Mouse (Mus musculus) midbrain, embryonic 16.5 days (tissue): ENCODE measurements around the gene 4930579F01Rik. TPM values are rescaled to one million over a fixed set of nuclear protein-coding genes. Genes with fewer than 3 reads are reported as not detected.

Experiments used
- ATAC-seq: fragments of 200-750 bp; cut with Nextera tagmentation; 2 replicates; pipeline ENCODE4 v1.8.0; 2017; ENCODE audit warnings: moderate TSS enrichment
- H3K27ac ChIP-seq: fragments of 300-500 bp; sonication (generic); 2 replicates; pipeline ENCODE4 v1.5.1; 2014; ENCODE audit warnings: mild to moderate bottlenecking, low read length, mixed read lengths
- H3K27me3 ChIP-seq: fragments of 300-500 bp; sonication (generic); 2 replicates; pipeline ENCODE4 v1.6.1; 2014; ENCODE audit warnings: low read depth, low read length, mixed read lengths; ENCODE audit not compliant: control insufficient read depth, insufficient read depth
- H3K36me3 ChIP-seq: fragments of 300-500 bp; sonication (generic); 2 replicates; pipeline ENCODE4 v1.6.1; 2014; ENCODE audit warnings: mild to moderate bottlenecking, low read length, moderate library complexity, mixed read lengths; ENCODE audit not compliant: control insufficient read depth, insufficient read depth
- H3K4me1 ChIP-seq: fragments of 300-500 bp; sonication (generic); 2 replicates; pipeline ENCODE4 v1.6.1; 2014; ENCODE audit warnings: mild to moderate bottlenecking, low read length, mixed read lengths; ENCODE audit not compliant: control insufficient read depth, insufficient read depth
- H3K4me2 ChIP-seq: fragments of 300-500 bp; sonication (generic); 2 replicates; pipeline ENCODE4 v1.6.1; 2014; ENCODE audit warnings: mild to moderate bottlenecking, low read length, mixed read lengths
- H3K4me3 ChIP-seq: fragments of 300-500 bp; sonication (generic); 2 replicates; pipeline ENCODE4 v1.5.1; 2014; ENCODE audit warnings: low read depth, mild to moderate bottlenecking, low read length, moderate library complexity, mixed read lengths
- H3K9ac ChIP-seq: fragments of 300-500 bp; sonication (generic); 2 replicates; pipeline ENCODE4 v1.6.1; 2014; ENCODE audit warnings: low read depth, low read length, mixed read lengths
- H3K9me3 ChIP-seq: fragments of 300-500 bp; sonication (generic); replicated peaks from 2 replicates; pipeline ENCODE4 v1.6.1; 2014; ENCODE audit warnings: mild to moderate bottlenecking, low read length, mixed read lengths; ENCODE audit not compliant: control insufficient read depth, poor library complexity, severe bottlenecking
- WGBS: fragments of 180-500 bp; shearing (Covaris S2); extraction: QIAGEN DNeasy Blood & Tissue Kit; methylation state at CpG from one replicate; pipeline ENCODE4 v1.1.7; 2014; 5-methylcytosine and 5-hydroxymethylcytosine counted together
- polyA plus RNA-seq: library from polyadenylated mRNA; unstranded; fragments of >200 nt; fragmentation: Nextera tagmentation; extraction: Ambion mirVana; gene quantifications from 2 replicates; pipeline ENCODE4 v1.2.1, GENCODE M21; 2015

Gene 4930579F01Rik
- polyA plus RNA-seq, 1 experiment from 2014 or later, result not detected

DNA sequence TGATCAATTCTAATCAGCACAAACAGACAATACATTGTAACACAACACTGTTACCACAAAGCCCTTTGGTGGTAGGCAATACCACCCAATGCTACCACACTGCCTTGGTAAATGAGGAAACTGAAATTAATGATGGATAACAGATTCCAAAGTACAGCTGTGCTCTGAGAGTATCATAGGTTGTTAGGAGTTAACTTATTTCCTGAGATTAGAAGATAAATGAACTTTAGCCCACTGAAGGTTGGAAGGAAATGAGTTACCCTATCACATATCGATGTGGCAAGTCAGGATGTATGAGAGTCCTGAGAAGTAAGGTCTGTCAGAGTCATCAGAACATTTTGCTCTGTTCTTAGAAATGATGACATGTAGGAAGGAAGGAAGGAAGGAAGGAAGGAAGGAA is 59.1 kb downstream of the 4930579F01Rik start:
- 100% methylated on average over 1 of the region's 1 CpGs for WGBS
- H3K36me3 ChIP-seq, result no peaks in the 10 kb centered on the region
- no peaks in the 10 kb centered on the region for H3K9me3 ChIP-seq
- no peak overlapping the region for H3K9ac ChIP-seq
- no peak for ATAC-seq
- H3K4me1 ChIP-seq, result no peaks in the 10 kb centered on the region
- no peak overlapping the region for H3K4me2 ChIP-seq
- H3K27ac ChIP-seq, result no peak overlapping the region
- H3K27me3 ChIP-seq, result no peaks in the 10 kb centered on the region
- H3K4me3 ChIP-seq, result no peak overlapping the region

GRCm38 (mm10) chr3:138133916-138134315 is 59.7 kb downstream of the 4930579F01Rik start:
- no peak overlapping the region for H3K4me3 ChIP-seq
- WGBS, result 84% methylated on average over 11 of the region's 11 CpGs
- no peak overlapping the region for H3K27ac ChIP-seq
- H3K27me3 ChIP-seq, result no peaks in the 10 kb centered on the region
- no peak for ATAC-seq
- no peak overlapping the region for H3K9ac ChIP-seq
- H3K4me1 ChIP-seq, result no peaks in the 10 kb centered on the region
- no peaks in the 10 kb centered on the region for H3K36me3 ChIP-seq
- H3K4me2 ChIP-seq, result no peak overlapping the region
- no peaks in the 10 kb centered on the region for H3K9me3 ChIP-seq

GRCm38 (mm10) chr3:138133463-138133862 is 60.2 kb downstream of the 4930579F01Rik start:
- Histone ChIP-seq H3K9ac (no peak overlapping the region), H3K4me1 (no peaks in the 10 kb centered on the region), H3K4me3 (no peak overlapping the region), H3K4me2 (no peak overlapping the region), H3K27me3 (no peaks in the 10 kb centered on the region), H3K9me3 (no peaks in the 10 kb centered on the region), H3K36me3 (no peaks in the 10 kb centered on the region), H3K27ac (no peak overlapping the region)
- ATAC-seq, result no peak
- WGBS, result 91% methylated on average over 8 of the region's 8 CpGs

GRCm38 (mm10) chr3:138131168-138131567 is 62.5 kb downstream of the 4930579F01Rik start:
- Histone ChIP-seq H3K27ac (no peak overlapping the region), H3K4me3 (no peak overlapping the region), H3K4me1 (no peaks in the 10 kb centered on the region), H3K36me3 (no peaks in the 10 kb centered on the region), H3K27me3 (no peaks in the 10 kb centered on the region), H3K9ac (no peak overlapping the region), H3K9me3 (no peaks in the 10 kb centered on the region), H3K4me2 (no peak overlapping the region)
- ATAC-seq, result no peak
- 56% methylated on average over 9 of the region's 9 CpGs for WGBS

DNA sequence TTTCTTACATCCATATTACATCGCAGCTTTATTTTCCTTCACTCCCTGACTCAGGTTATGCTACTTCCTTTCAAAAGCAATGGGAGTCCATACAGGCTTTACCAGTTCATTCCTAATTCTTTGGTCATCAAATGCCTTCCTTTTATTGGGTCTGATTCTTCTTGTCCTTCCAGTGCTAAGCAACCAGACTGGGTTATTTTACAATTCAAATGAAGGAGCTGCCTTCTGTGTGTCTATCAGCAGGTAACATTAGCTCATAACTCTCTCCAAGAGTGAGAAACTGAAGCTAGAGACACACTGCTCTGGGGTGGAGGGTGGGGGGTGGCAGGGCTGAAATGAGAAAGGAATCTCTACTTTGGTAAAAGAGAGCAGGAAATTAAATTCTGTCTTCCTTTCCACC is 62.9 kb downstream of the 4930579F01Rik start:
- H3K36me3 ChIP-seq, result no peaks in the 10 kb centered on the region
- ATAC-seq, result no peak
- H3K9me3 ChIP-seq, result no peaks in the 10 kb centered on the region
- no peak overlapping the region for H3K4me2 ChIP-seq
- 27% methylated on average over 1 of the region's 1 CpGs for WGBS
- H3K4me3 ChIP-seq, result no peak overlapping the region
- no peak overlapping the region for H3K9ac ChIP-seq
- no peak overlapping the region for H3K27ac ChIP-seq
- no peaks in the 10 kb centered on the region for H3K4me1 ChIP-seq
- H3K27me3 ChIP-seq, result no peaks in the 10 kb centered on the region

DNA sequence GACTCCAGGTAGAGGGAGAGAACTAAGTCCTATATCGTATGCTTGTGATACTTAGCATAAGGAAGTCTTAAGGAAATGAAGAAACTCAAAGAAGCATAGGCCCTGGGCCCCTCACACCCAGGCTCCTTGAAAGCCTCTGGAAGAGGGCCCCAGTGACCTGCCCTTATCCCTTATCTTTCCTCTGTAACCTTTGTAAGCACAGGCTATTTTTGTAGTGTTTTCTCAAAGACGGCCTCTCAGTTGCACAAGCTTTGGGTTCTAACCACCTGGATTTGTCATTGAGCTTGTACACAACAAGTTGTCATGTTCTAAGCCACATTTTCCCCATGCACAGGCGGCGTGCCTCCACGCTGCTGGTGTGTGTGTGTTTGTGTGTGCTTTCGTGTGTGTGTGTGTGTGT is 64.5 kb downstream of the 4930579F01Rik start:
- Histone ChIP-seq H3K36me3 (no peaks in the 10 kb centered on the region), H3K4me3 (no peak overlapping the region), H3K4me1 (no peaks in the 10 kb centered on the region), H3K9ac (no peak overlapping the region), H3K27ac (no peak overlapping the region), H3K27me3 (no peaks in the 10 kb centered on the region), H3K4me2 (no peak overlapping the region), H3K9me3 (no peaks in the 10 kb centered on the region)
- WGBS, result 96% methylated on average over 6 of the region's 6 CpGs
- no peak for ATAC-seq

GRCm38 (mm10) chr3:138123842-138124241 is 69.8 kb downstream of the 4930579F01Rik start:
- Histone ChIP-seq H3K4me2 (no peak overlapping the region), H3K9ac (no peak overlapping the region), H3K4me3 (no peak overlapping the region), H3K27me3 (no peaks in the 10 kb centered on the region), H3K27ac (no peak overlapping the region), H3K4me1 (no peaks in the 10 kb centered on the region), H3K9me3 (no peaks in the 10 kb centered on the region), H3K36me3 (no peaks in the 10 kb centered on the region)
- 95% methylated on average over 10 of the region's 10 CpGs for WGBS
- ATAC-seq, result no peak

GRCm38 (mm10) chr3:138121461-138121860 is 72.2 kb downstream of the 4930579F01Rik start:
- H3K4me3 ChIP-seq, result no peak overlapping the region
- no peaks in the 10 kb centered on the region for H3K36me3 ChIP-seq
- ATAC-seq, result no peak
- H3K27ac ChIP-seq, result no peak overlapping the region
- no peak overlapping the region for H3K9ac ChIP-seq
- 98% methylated on average over 2 of the region's 2 CpGs for WGBS
- no peaks in the 10 kb centered on the region for H3K27me3 ChIP-seq
- no peaks in the 10 kb centered on the region for H3K4me1 ChIP-seq
- H3K9me3 ChIP-seq, result no peaks in the 10 kb centered on the region
- no peak overlapping the region for H3K4me2 ChIP-seq

DNA sequence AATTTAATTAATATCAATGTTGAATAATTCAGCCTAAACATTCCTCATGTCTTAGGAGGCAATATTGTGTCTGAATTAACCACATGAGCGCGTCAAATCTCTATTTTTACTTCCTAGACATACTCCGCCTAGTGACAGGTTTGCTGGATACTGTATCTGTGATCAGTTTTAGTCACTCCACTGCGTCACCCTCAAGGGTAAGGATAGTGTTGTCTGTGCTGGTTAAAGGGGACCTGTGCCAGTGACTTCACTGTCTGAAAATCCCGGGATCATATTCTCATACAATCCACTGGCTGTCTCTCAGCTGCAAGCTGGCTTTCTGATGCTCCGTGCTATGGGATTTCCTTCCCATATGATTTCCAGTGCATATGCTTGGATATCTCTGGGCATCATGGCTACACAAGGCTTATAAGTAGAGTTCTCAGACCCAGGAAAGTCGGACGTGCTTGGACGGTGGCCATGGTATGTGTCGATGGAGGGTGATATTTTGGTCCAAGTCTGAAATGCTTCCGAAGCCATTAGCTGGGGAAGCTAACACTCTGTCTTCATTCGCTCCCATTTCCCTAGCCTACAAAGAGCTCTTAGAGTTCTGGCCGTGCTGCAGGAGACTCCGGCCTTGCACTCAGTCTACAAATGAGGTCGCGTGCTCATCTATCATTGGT is 74.0 kb downstream of the 4930579F01Rik start:
- no peak for ATAC-seq
- Histone ChIP-seq H3K27ac (no peak overlapping the region), H3K27me3 (no peaks in the 10 kb centered on the region), H3K36me3 (no peaks in the 10 kb centered on the region), H3K9ac (no peak overlapping the region), H3K4me1 (no peaks in the 10 kb centered on the region), H3K4me2 (no peak overlapping the region), H3K4me3 (no peak overlapping the region), H3K9me3 (no peaks in the 10 kb centered on the region)
- WGBS, result 96% methylated on average over 16 of the region's 16 CpGs
